Mouse (Mus musculus) adrenal gland, postnatal 25 days (tissue): ENCODE results near the gene Fan1. TPM values are rescaled to one million over a fixed set of nuclear protein-coding genes. Genes with fewer than 3 reads are reported as not detected.

Experiments
- DNase-seq: peaks from one replicate; pipeline ENCODE4 v3.0.0; 2021; ENCODE audit warnings: mixed read lengths
- total RNA-seq: library from RNA; stranded (reverse); gene quantifications from 2 replicates; pipeline ENCODE4 v1.2.3, GENCODE M21; 2021

The Fan1 gene
- total RNA-seq, 1 experiment from 2014 or later = 12.5 TPM

GRCm38 (mm10) chr7:64331309-64331708, 42.6 kb downstream of the Fan1 start:
- no peak for DNase-seq

- no peak for DNase-seq
These were observed 46.4 kb downstream of the Fan1 start for GRCm38 (mm10) chr7:64327486-64327885.

DNA sequence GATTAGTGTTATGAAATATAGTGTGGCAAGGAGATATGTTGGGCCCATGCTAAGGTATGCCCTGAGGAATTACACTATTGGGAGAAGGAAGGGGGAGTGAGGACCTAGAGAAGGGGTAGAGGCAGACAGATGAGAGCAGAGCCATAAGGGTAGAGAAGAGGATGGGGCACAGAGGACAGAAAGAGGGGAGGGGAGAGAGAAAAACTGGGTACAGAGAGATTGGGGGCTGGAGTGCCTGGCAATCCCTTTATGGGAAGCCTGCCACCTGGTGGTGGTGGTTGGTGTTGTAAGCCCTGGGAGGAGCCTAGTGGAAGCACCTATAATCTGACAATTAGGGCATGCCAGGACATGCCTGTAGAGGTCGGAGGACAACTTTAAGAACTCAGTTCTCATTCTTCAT, 47.0 kb downstream of the Fan1 start:
- peak; percentile 87 for DNase-seq

GRCm38 (mm10) chr7:64321658-64322057, 52.2 kb downstream of the Fan1 start:
- no peak for DNase-seq

DNA sequence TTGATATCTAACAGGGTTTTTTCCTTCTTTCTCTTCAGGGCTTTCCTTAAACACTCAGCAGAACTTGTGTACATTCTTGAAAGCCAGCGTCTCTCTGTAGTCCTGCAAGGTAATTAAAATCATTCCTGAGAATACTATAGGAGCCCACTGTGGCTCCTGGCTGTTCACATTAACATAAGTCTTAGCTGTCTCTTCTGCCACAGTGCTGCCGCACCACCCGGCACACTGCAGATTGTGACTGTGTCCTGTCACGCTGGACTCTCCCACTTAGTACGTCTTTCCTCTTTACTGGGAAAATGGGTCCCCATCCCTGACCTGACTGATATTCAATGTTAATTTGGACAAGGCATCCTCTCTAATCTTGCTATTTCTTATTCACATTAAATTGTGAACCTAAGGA, 52.8 kb downstream of the Fan1 start:
- no peak for DNase-seq

- DNase-seq = no peak
These were observed 61.1 kb downstream of the Fan1 start for GRCm38 (mm10) chr7:64312811-64313210.

- DNase-seq = no peak
These were observed 63.1 kb downstream of the Fan1 start for GRCm38 (mm10) chr7:64310756-64311155.

DNA sequence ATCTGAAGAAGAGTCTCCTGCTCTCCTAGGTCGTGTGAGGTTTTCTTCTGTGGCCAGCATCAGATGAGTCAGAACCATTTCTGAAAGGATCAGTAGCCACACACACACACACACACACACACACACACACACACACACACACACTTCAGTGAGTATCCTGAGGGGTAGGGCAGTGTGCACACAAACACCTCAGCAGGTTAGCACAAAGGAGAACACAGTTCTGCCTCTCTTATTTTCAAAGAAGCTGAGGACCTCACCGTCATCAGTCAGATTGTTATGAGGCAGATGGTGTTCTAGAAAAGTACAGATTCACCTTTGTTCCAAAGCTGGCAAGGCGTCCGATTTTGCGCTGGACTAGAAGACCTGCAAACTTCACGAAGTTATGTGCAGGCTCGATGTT, 63.7 kb downstream of the Fan1 start:
- DNase-seq = no peak

Other genes starting within 250 kb of the Fan1 start
- gene Trpm1, start 220.3 kb downstream of the Fan1 start, total RNA-seq = not detected in 2 replicates
- 22.2 and 37.2 TPM in 2 replicates for gene Mtmr10, start 86.4 kb downstream of the Fan1 start, total RNA-seq
- gene Mphosph10, start 18.2 kb upstream of the Fan1 start, total RNA-seq = 23.6 and 36.7 TPM in 2 replicates
- gene Mcee, start 18.5 kb upstream of the Fan1 start, total RNA-seq = 72.1 and 75.4 TPM in 2 replicates
- gene Apba2, start 127.6 kb upstream of the Fan1 start, total RNA-seq = not detected in 2 replicates